Mouse (Mus musculus): Measurements from ENCODE around the gene Dmc1.
A peak's percentile ranks its signal among the peaks of the same experiment; 100 is the strongest.

Dmc1 gene

GRCm38 (mm10) chr15:79559649-79560048 is 45.3 kb downstream of the Dmc1 start:
- no peak for DNase-seq

DNA sequence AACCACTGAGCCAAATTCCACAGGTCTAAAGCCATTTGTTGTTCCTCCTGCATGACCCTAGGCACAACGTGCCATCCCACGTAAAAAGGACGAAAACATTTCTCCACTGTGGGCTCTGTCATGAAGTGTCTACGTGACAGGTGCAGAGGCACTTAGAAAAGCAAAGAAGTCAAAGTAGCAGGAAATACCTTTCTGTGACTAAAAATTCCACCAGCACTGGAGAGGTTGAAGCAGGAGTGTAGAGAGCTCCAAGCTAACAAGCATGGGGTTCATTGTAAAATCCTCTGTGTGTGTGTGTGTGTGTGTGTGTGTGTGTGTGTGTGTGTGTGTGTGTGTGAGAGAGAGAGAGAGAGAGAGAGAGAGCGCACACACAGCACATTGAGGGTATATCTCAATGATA is 52.3 kb downstream of the Dmc1 start:
- DNase-seq, result no peak

GRCm38 (mm10) chr15:79548226-79548625 is 56.7 kb downstream of the Dmc1 start:
- no peak for DNase-seq

GRCm38 (mm10) chr15:79547289-79547820 is 57.6 kb downstream of the Dmc1 start:
- DNase-seq, result no peak

DNA sequence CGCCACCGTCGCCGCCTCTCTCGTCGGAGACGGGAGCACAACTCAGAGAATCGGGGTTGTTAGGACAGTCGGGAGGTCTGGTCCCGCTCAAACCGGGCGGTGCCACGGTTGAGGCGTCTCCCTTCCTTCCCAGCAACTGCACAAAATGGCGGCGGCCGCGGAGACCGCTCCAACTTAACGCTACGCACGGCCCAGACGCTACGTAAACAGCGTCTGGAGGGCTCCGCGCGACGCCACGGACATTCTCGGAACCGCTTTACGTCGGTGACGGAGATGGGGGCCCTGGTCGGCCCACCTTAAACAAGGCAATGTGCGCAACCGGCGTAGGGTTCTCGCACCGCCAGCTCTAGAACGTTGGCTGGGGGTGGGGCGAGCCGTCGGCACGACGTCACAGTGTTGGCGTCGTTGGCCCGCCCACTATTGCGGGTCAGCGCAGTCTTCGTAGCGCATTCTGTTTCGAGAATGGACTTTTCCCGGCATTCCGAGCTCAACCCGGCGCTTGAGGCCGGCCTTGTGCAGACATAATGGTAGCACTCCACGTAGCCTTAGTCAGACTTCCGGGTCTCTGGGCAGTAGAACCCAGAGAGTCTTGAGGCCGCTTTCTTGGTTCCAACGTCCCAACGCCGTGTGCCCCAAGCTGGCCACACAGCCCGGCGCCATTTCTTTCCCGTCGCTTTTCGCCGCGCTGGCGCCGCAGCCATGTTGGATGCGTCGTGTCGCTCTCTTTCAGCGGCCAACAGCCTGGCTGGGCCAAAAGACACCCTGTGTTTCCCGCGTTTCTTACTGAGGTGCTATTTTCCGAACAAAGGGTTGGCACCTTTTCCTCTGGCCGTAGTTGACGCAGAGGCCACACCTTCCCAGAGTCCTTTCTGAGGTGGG is 58.3 kb downstream of the Dmc1 start, which contains the start of gene Ddx17:
Gene Ddx17 (minus strand): TSS at position 332 of the 879 bp plus-strand sequence.
- DNase-seq, result peak; percentile 98

- DNase-seq, result peak; percentile 79
Observed at GRCm38 (mm10) chr15:79545921-79546399, 58.9 kb downstream of the Dmc1 start.

GRCm38 (mm10) chr15:79545496-79545895 is 59.4 kb downstream of the Dmc1 start:
- peak; percentile 31 for DNase-seq

DNA sequence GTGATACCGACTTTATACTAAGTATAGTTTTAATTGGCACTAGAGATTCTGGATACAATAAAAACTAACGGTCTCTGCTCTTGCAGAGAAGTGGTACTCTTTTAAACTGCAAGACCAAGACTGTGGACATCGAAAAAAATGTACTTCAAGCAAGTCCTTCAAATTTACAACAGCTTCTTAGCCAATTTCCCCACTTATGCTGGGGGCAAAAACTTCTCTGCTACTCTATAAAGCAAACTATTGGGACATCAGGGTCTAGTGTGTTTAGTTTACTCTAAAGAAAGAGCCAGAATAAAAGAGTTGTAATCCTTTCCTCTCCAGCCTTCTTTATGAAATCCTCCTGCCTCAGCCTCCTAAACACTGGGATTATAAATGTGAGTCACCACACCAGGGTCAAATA is 60.9 kb downstream of the Dmc1 start:
- no peak for DNase-seq

DNA sequence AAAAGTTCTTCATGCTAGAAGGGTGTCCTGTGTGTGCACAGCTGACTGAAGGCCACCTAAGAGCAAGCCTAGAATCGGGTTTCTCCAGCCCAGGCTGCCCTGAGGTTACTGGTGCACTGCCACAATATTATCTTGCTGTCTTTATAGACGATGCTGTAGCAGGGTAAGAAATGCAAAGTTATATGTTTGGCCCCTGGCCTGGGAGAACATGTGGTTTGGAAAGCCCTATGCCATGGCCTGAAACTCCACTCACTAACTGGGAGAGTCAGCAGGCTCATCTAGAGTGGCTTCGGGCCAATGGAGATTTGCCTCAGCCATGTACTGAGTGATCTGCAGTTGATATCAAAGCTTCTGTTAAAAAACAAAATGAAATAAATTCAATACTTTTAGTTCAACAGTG is 71.1 kb downstream of the Dmc1 start:
- no peak for DNase-seq

DNA sequence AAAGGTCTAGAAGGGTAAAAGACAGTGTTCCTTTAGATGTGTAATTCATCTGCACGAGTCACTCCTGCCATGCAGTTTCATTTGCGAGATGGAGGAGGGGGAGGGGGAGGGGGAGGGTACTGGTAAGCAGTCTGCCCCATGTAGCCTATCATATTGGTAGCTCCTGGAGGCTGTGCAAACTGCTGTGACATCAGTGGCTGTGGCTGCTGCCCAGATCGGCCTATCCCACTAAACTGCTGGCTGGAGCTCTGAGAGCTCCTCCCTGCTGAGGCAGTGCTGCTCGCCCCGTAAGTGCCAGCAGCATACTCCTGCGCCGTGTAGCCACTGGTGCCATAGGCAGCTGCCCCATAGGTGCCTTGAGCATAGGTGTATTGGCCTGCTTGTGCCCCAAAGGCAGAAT is 75.0 kb downstream of the Dmc1 start:
- no peak for DNase-seq

DNA sequence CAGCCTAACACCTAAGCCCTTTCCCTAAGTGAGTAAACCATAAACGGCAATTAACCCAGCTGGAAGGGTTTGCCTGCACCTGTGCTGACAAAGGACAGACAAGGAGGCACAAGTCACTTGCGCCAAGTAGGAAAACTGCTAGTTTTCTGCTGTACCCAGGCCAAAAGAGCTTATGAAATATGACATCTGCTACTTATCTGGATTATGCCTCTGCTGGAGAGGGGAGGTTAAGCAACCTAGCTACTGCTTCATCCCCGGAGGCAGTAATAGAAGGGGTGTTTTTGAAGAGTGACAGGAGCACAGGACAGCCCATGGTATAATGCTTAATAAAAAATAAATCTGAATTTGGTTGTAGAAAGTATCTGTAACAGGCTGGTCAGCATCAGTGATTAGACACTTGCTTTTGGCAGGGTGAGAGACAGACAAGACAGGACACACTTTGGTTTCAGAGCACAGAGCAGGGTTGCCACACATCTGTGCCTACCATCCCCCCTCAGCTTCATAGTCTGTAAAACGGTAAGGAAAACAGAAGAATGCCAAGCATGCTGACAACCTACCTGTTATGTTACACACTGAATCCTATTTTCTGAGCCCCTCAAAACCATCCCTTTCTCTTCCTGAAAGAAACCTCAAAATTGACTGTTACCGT is 76.8 kb downstream of the Dmc1 start:
- no peak for DNase-seq

GRCm38 (mm10) chr15:79527192-79527591 is 77.7 kb downstream of the Dmc1 start:
- no peak for DNase-seq

DNA sequence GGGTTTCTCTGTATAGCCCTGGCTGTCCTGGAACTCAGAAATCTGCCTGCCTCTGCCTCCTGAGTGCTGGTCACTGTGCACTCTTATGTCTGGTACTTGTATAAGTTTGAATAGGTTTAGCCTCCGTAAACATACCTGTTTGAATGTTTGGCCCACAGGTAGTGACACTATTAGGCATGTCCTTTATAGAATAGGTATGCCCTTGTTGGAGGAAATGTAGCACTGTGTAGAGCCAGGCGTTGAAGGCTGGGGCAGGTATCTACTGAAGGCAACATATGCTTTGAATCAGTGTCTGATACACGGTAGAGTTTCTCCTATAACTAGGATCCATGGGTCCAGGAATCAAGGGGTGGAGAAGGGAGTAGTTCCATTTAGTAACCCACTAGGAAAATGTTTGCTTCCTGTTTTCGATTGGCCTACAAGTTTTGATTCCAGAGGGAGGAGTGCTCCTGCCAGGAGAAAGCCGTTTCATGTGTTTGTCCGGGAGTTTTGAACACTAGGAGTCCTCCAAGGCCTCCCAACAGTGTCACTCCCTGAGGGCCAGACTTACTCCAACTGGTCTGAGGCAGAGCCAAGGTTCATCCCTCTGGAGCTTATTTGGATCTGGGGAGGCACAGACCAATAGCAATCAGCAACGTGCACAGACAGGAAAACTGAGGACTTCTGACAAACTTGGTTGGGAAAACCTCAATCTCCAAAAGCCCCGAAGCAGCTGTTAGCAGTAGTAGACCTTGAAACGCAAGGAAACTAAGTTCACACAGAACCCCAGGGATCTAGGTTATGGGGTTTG is 78.7 kb downstream of the Dmc1 start:
- no peak for DNase-seq

GRCm38 (mm10) chr15:79525564-79525963 is 79.3 kb downstream of the Dmc1 start:
- no peak for DNase-seq

DNA sequence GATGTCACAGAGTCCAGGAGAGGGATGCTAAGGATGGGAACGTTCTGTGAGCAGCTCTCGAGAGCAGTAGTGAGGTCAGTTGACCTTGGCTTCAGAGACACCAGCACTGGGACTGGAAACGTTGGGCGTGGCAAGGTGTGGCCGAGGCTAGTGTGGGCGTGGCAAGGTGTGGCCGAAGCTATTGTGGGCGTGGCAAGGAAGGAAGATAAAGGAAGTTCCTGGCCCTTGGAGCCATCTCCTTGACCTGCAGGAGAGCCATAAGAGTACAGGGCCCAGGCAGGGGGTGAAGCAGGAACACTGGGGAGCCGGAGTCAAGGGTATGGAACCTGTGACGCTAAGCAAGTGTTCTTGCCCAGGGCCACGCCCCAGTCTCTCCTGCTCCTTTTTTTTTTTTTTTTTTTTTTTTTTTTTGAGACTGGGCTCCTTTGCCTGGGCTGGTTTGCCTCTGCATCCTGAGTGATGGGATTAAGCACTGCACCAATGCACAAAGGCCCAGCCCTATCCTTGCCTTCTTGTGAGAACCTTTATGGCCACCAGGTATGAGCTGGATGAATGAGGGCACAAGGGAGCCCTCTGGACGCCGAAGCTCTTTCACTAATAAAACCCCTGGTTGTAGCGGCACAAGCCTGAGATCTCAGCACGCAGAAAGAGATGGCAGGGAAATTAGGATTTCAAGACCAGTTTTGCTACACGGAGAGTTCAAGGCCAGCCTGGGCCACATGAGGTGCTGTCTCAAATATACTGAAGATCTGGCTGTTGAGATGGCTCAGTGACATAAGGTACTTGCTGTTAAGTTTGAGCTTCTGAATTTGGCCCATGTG is 85.3 kb downstream of the Dmc1 start:
- peak; percentile 72 for DNase-seq

GRCm38 (mm10) chr15:79518571-79518970 is 86.3 kb downstream of the Dmc1 start:
- no peak for DNase-seq

GRCm38 (mm10) chr15:79517710-79518109 is 87.2 kb downstream of the Dmc1 start:
- DNase-seq, result no peak

GRCm38 (mm10) chr15:79516171-79517096 is 88.5 kb downstream of the Dmc1 start, which contains the start of gene Kdelr3:
Gene Kdelr3, plus strand, starts transcription at chr15:79516411.
- DNase-seq, result peak; percentile 37

GRCm38 (mm10) chr15:79513940-79514339 is 91.0 kb downstream of the Dmc1 start:
- DNase-seq, result no peak

- peak; percentile 46 for DNase-seq
Observed at GRCm38 (mm10) chr15:79511553-79512320, 93.2 kb downstream of the Dmc1 start.

All from liver (tissue).